Mouse (Mus musculus): Measurements from ENCODE around the gene 1700061G19Rik.

DNA sequence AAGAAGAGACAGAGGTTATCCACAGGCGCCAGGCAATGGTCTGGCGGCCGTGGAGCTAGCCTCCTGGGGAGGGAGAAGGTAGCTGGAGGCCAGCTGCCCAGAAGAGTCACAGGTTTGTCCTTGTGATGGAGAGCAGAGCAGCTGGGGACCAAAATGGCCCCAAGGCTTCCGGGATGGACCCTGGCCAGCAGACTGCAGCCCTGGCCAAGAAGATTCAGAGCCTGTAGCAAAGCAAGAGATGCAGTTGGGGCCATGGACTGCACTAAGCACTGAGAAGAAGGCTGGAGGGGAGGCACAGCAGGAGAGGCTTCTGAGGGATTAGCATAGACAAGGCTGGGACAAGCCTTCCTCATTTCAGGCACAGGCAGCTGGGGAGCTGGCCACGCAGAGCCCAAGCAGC, 27.4 kb downstream of the 1700061G19Rik start:
- TF ChIP-seq POLR2A (IDR thresholded peaks at IDR 0.05; ENCODE audit: borderline replicate concordance, extremely low read depth, insufficient read depth, insufficient read length, poor library complexity, severe bottlenecking) (no peak), CTCF (IDR thresholded peaks at IDR 0.05; ENCODE audit: borderline replicate concordance, extremely low read depth, insufficient read depth, insufficient read length) (no peak)
